ENCODE assay signal across 21 mouse cellular contexts in the genomic region with DNA sequence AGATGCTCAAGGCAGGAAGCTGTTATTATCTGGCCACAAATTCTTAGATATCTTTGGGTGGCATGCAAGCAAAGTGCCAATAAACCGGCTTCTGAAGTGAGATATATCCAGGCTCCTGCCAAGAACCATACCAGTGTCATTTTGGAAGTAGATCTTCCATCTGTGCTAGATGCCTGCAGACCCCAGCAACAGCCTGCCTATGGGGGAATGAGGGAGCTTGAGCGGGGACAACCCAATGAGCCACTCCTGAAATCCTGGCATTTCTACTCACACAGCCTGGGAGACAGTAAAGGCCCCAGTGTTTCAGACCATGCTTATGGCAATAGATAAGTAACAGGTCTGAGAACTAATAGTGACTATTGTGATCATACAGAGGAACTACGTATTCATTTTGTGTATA.
A peak's percentile ranks its signal among the peaks of the same experiment; 100 is the strongest.
DNase-seq lines count a peak whose midpoint lies in the region; ATAC-seq and TF ChIP-seq lines count a peak whose summit lies in the region.
"Had no signal": no experiment of that assay in that cellular context is flagged by ENCODE, and none has a peak within 500 bp of the region (broad histone marks: within the 10 kb centered on the region; RNA-seq: fewer than 3 reads in every experiment).

No protein-coding gene starts in this region.

- no peak overlapping the region for H3K27ac ChIP-seq in forebrain, postnatal 0 days (ENCODE audit: low read depth, low read length)
- no peak overlapping the region for H3K27ac ChIP-seq in forebrain, embryonic 14.5 days (ENCODE audit: low read depth, low read length)
- H3K27ac ChIP-seq in midbrain, embryonic 11.5 days (ENCODE audit: low read depth, low read length), result no peak overlapping the region
- no peak overlapping the region for H3K27ac ChIP-seq in midbrain, embryonic 10.5 days (replicated peaks)

- no peak for TF ChIP-seq CTCF in forebrain, postnatal 0 days (IDR thresholded peaks at IDR 0.05; ENCODE audit: low read depth)

- H3K4me3 ChIP-seq in forebrain, postnatal 0 days (ENCODE audit: low read depth, low read length), result no peak overlapping the region
- H3K4me3 ChIP-seq in forebrain, embryonic 14.5 days (ENCODE audit: low read depth, low read length), result no peak overlapping the region
- no peak overlapping the region for H3K4me3 ChIP-seq in midbrain, embryonic 11.5 days (ENCODE audit: low read depth, low read length)
- no peak overlapping the region for H3K4me3 ChIP-seq in midbrain, embryonic 10.5 days

- H3K36me3 ChIP-seq in forebrain, postnatal 0 days (ENCODE audit: insufficient read depth), result no peaks in the 10 kb centered on the region
- no peaks in the 10 kb centered on the region for H3K36me3 ChIP-seq in forebrain, embryonic 14.5 days (ENCODE audit: control insufficient read depth, insufficient read depth, low read length)
- H3K36me3 ChIP-seq in midbrain, embryonic 11.5 days (ENCODE audit: control insufficient read depth, insufficient read depth, low read length), result no peaks in the 10 kb centered on the region
- H3K36me3 ChIP-seq in midbrain, embryonic 10.5 days, result no peaks in the 10 kb centered on the region
- H3K36me3 ChIP-seq: G1E had no signal

- H3K4me2 ChIP-seq in forebrain, postnatal 0 days (ENCODE audit: low read depth), result no peak overlapping the region
- H3K4me2 ChIP-seq in forebrain, embryonic 14.5 days (ENCODE audit: low read length), result no peak overlapping the region
- H3K4me2 ChIP-seq in midbrain, embryonic 11.5 days, result no peak overlapping the region

- no peaks in the 10 kb centered on the region for H3K4me1 ChIP-seq in forebrain, postnatal 0 days (ENCODE audit: insufficient read depth)
- H3K4me1 ChIP-seq in forebrain, embryonic 14.5 days (ENCODE audit: control insufficient read depth, insufficient read depth, low read length), result no peaks in the 10 kb centered on the region
- H3K4me1 ChIP-seq in midbrain, embryonic 11.5 days (ENCODE audit: control insufficient read depth, insufficient read depth, low read length), result no peaks in the 10 kb centered on the region
- H3K4me1 ChIP-seq in midbrain, embryonic 10.5 days, result no peaks in the 10 kb centered on the region

- H3K9me3 ChIP-seq in forebrain, postnatal 0 days (ENCODE audit: low read length), result no peaks in the 10 kb centered on the region
- H3K9me3 ChIP-seq in forebrain, embryonic 14.5 days (replicated peaks; ENCODE audit: control insufficient read depth, low read length), result no peaks in the 10 kb centered on the region
- H3K9me3 ChIP-seq in midbrain, embryonic 11.5 days (ENCODE audit: control insufficient read depth, low read length), result no peaks in the 10 kb centered on the region
- no peaks in the 10 kb centered on the region for H3K9me3 ChIP-seq in midbrain, embryonic 10.5 days (replicated peaks)
- H3K9me3 ChIP-seq: G1E had no signal

- WGBS in forebrain, postnatal 0 days, result 85% methylated on average over 3 of the region's 3 CpGs
- 86% methylated on average over 3 of the region's 3 CpGs for WGBS in forebrain, embryonic 14.5 days
- WGBS in midbrain, embryonic 11.5 days, result 92% methylated on average over 3 of the region's 3 CpGs
- 97% methylated on average over 3 of the region's 3 CpGs for WGBS in midbrain, embryonic 10.5 days

- DNase-seq in cerebellum, postnatal 10 days, result peak; percentile 7 to 8
- DNase-seq in cerebellum, adult 11 months, result no peak
- DNase-seq in forebrain, postnatal 0 days, result peak; percentile 21
- DNase-seq in forebrain, embryonic 14.5 days (ENCODE audit: low spot score), result no peak
- DNase-seq in midbrain, embryonic 11.5 days (ENCODE audit: low spot score, missing footprints), result peak; percentile 72
- no peak for DNase-seq in midbrain, embryonic 10.5 days (ENCODE audit: low spot score)
- DNase-seq: adrenal gland, adult 2 months; adrenal gland, adult 8-10 months; adrenal gland, postnatal 10 days; adrenal gland, postnatal 14 days; adrenal gland, postnatal 25 days; adrenal gland, postnatal 36 days; B cell, adult 2 months; cerebellum, adult 11-12 months; cerebellum, adult 18-20 months; cerebellum, adult 2 months had no signal

- no peak overlapping the region for H3K9ac ChIP-seq in forebrain, postnatal 0 days
- H3K9ac ChIP-seq in forebrain, embryonic 14.5 days (ENCODE audit: low read length), result no peak overlapping the region
- H3K9ac ChIP-seq in midbrain, embryonic 11.5 days (ENCODE audit: low read length), result no peak overlapping the region

- peak; percentile 71 for ATAC-seq in forebrain, postnatal 0 days
- no peak for ATAC-seq in forebrain, embryonic 14.5 days
- ATAC-seq in midbrain, embryonic 11.5 days (ENCODE audit: low FRiP score), result no peak
- ATAC-seq: activated CD4-positive, CD25-positive, alpha-beta regulatory T cell, adult 4 months; CD4-positive, CD25-positive, alpha-beta regulatory T cell, adult 4 months; Patski had no signal

- H3K27me3 ChIP-seq in forebrain, postnatal 0 days (ENCODE audit: insufficient read depth, low read length), result no peaks in the 10 kb centered on the region
- H3K27me3 ChIP-seq in forebrain, embryonic 14.5 days (replicated peaks; ENCODE audit: control insufficient read depth, insufficient read depth, low read length), result no peaks in the 10 kb centered on the region
- no peaks in the 10 kb centered on the region for H3K27me3 ChIP-seq in midbrain, embryonic 11.5 days (ENCODE audit: control insufficient read depth, insufficient read depth, low read length)
- H3K27me3 ChIP-seq in midbrain, embryonic 10.5 days (ENCODE audit: low read depth, poor library complexity, severe bottlenecking), result no peaks in the 10 kb centered on the region
- H3K27me3 ChIP-seq: CH12.LX, Patski had no signal

Comparison
In these comparisons a context has a peak if more than half of its experiments do, and no peak if none do; other contexts are left out.
1. DNase-seq: peak in cerebellum, postnatal 10 days (2 of 2), forebrain, postnatal 0 days (single experiment) and midbrain, embryonic 11.5 days (single experiment); none in cerebellum, adult 11 months (single experiment), forebrain, embryonic 14.5 days (single experiment) and midbrain, embryonic 10.5 days (single experiment).